Mouse (Mus musculus): ENCODE measurements around the gene Mink1. TPM values are rescaled to one million over a fixed set of nuclear protein-coding genes. Genes with fewer than 3 reads are reported as not detected.
"Not testable (repeated sequence)": the region's sequence is repeated elsewhere in the genome, so short reads cannot be mapped to it uniquely, and the experiment has no call there.

The Mink1 gene
- total and polyA plus RNA-seq, 2 experiments: 11.0 to 51.4 TPM

GRCm38 (mm10) chr11:70566586-70566985, 3.9 kb downstream of the Mink1 start:
- Histone ChIP-seq H3K27ac (replicated peaks; ENCODE audit: insufficient read depth, low read depth, low read length) (no peak overlapping the region), H3K79me2 (ENCODE audit: control insufficient read depth, insufficient read depth, low read length) (peaks cover 46% of the 10 kb centered on the region), H3K4me1 (ENCODE audit: control insufficient read depth, insufficient read depth, low read length) (peaks cover 19% of the 10 kb centered on the region)

GRCm38 (mm10) chr11:70570614-70571013, 7.9 kb downstream of the Mink1 start:
- not testable (repeated sequence) for H3K27ac ChIP-seq (replicated peaks; ENCODE audit: insufficient read depth, low read depth, low read length); H3K4me1 ChIP-seq (ENCODE audit: control insufficient read depth, insufficient read depth, low read length); H3K36me3 ChIP-seq (ENCODE audit: control insufficient read depth, insufficient read depth, low read length); DNase-seq (ENCODE audit: extremely low read depth, low read depth, low spot score); H3K27me3 ChIP-seq (ENCODE audit: control insufficient read depth, insufficient read depth, low read length); H3K4me3 ChIP-seq (ENCODE audit: insufficient read depth, low read depth, low read length); H3K9ac ChIP-seq (ENCODE audit: low read depth, low read length)
- WGBS: 97% methylated on average over 1 of the region's 1 CpGs
- peaks cover 64% of the 10 kb centered on the region for H3K79me2 ChIP-seq (ENCODE audit: control insufficient read depth, insufficient read depth, low read length)

More at GRCm38 (mm10) chr11:70566586-70566985, 3.9 kb downstream of the Mink1 start:
- no peak overlapping the region for H3K9ac ChIP-seq (ENCODE audit: low read depth, low read length)
- no peaks in the 10 kb centered on the region for H3K27me3 ChIP-seq (ENCODE audit: control insufficient read depth, insufficient read depth, low read length)
- 77% methylated on average over 7 of the region's 7 CpGs for WGBS
- H3K36me3 ChIP-seq (ENCODE audit: control insufficient read depth, insufficient read depth, low read length): no peaks in the 10 kb centered on the region
- H3K4me3 ChIP-seq (ENCODE audit: insufficient read depth, low read depth, low read length): no peak overlapping the region
- TF ChIP-seq POLR2A (IDR thresholded peaks at IDR 0.05; ENCODE audit: extremely low read depth, insufficient read depth, low read length): no peak
- no peak for TF ChIP-seq CTCF (IDR thresholded peaks at IDR 0.05; ENCODE audit: low read depth, low read length)
- DNase-seq (ENCODE audit: extremely low read depth, low read depth, low spot score): no peak

- H3K79me2 ChIP-seq (ENCODE audit: control insufficient read depth, insufficient read depth, low read length): peaks cover 66% of the 10 kb centered on the region
- no peaks in the 10 kb centered on the region; the same call in 1 of the 2 replicates for H3K4me1 ChIP-seq (ENCODE audit: control insufficient read depth, insufficient read depth, low read length)
- TF ChIP-seq CTCF (IDR thresholded peaks at IDR 0.05; ENCODE audit: low read depth, low read length) (no peak), POLR2A (IDR thresholded peaks at IDR 0.05; ENCODE audit: extremely low read depth, insufficient read depth, low read length) (no peak)
- H3K36me3 ChIP-seq (ENCODE audit: control insufficient read depth, insufficient read depth, low read length): no peaks in the 10 kb centered on the region; the same call in 1 of the 2 replicates
- H3K9ac ChIP-seq (ENCODE audit: low read depth, low read length): no peak overlapping the region
- no peak overlapping the region for H3K4me3 ChIP-seq (ENCODE audit: insufficient read depth, low read depth, low read length)
- no peak for DNase-seq (ENCODE audit: extremely low read depth, low read depth, low spot score)
- WGBS: 93% methylated on average over 1 of the region's 1 CpGs
- no peaks in the 10 kb centered on the region for H3K27me3 ChIP-seq (ENCODE audit: control insufficient read depth, insufficient read depth, low read length)
- no peak overlapping the region for H3K27ac ChIP-seq (replicated peaks; ENCODE audit: insufficient read depth, low read depth, low read length)
Measured at GRCm38 (mm10) chr11:70571641-70572040, 9.0 kb downstream of the Mink1 start.

GRCm38 (mm10) chr11:70572348-70572902, 9.7 kb downstream of the Mink1 start:
- Histone ChIP-seq H3K36me3 (ENCODE audit: control insufficient read depth, insufficient read depth, low read length) (no peaks in the 10 kb centered on the region; the same call in 1 of the 2 replicates), H3K27me3 (ENCODE audit: control insufficient read depth, insufficient read depth, low read length) (no peaks in the 10 kb centered on the region), H3K4me1 (ENCODE audit: control insufficient read depth, insufficient read depth, low read length) (no peaks in the 10 kb centered on the region; the same call in none of the 2 replicates), H3K4me3 (ENCODE audit: insufficient read depth, low read depth, low read length) (no peak overlapping the region), H3K79me2 (ENCODE audit: control insufficient read depth, insufficient read depth, low read length) (peaks cover 66% of the 10 kb centered on the region), H3K9ac (ENCODE audit: low read depth, low read length) (no peak overlapping the region), H3K27ac (replicated peaks; ENCODE audit: insufficient read depth, low read depth, low read length) (no peak overlapping the region)
- WGBS: 73% methylated on average over 5 of the region's 5 CpGs
- DNase-seq (ENCODE audit: extremely low read depth, low read depth, low spot score): no peak
- TF ChIP-seq POLR2A (IDR thresholded peaks at IDR 0.05; ENCODE audit: extremely low read depth, insufficient read depth, low read length): no peak
- no peak for TF ChIP-seq CTCF (IDR thresholded peaks at IDR 0.05; ENCODE audit: low read depth, low read length)

GRCm38 (mm10) chr11:70573872-70574271, 11.2 kb downstream of the Mink1 start:
- peaks cover 4% of the 10 kb centered on the region for H3K4me1 ChIP-seq (ENCODE audit: control insufficient read depth, insufficient read depth, low read length)

GRCm38 (mm10) chr11:70577201-70577600, 14.5 kb downstream of the Mink1 start:
- Histone ChIP-seq H3K27ac (replicated peaks; ENCODE audit: insufficient read depth, low read depth, low read length) (no peak overlapping the region), H3K36me3 (ENCODE audit: control insufficient read depth, insufficient read depth, low read length) (no peaks in the 10 kb centered on the region; the same call in 1 of the 2 replicates), H3K9ac (ENCODE audit: low read depth, low read length) (no peak overlapping the region), H3K79me2 (ENCODE audit: control insufficient read depth, insufficient read depth, low read length) (peaks cover 52% of the 10 kb centered on the region), H3K27me3 (ENCODE audit: control insufficient read depth, insufficient read depth, low read length) (no peaks in the 10 kb centered on the region), H3K4me3 (ENCODE audit: insufficient read depth, low read depth, low read length) (no peak overlapping the region), H3K4me1 (ENCODE audit: control insufficient read depth, insufficient read depth, low read length) (peaks cover 16% of the 10 kb centered on the region)
- no peak for TF ChIP-seq CTCF (IDR thresholded peaks at IDR 0.05; ENCODE audit: low read depth, low read length)
- TF ChIP-seq POLR2A (IDR thresholded peaks at IDR 0.05; ENCODE audit: extremely low read depth, insufficient read depth, low read length): no peak
- 51% methylated on average over 3 of the region's 3 CpGs for WGBS
- DNase-seq (ENCODE audit: extremely low read depth, low read depth, low spot score): no peak

More at GRCm38 (mm10) chr11:70573872-70574271, 11.2 kb downstream of the Mink1 start:
- H3K9ac ChIP-seq (ENCODE audit: low read depth, low read length): no peak overlapping the region
- peaks cover 65% of the 10 kb centered on the region for H3K79me2 ChIP-seq (ENCODE audit: control insufficient read depth, insufficient read depth, low read length)
- H3K36me3 ChIP-seq (ENCODE audit: control insufficient read depth, insufficient read depth, low read length): no peaks in the 10 kb centered on the region; the same call in 1 of the 2 replicates
- no peak overlapping the region for H3K4me3 ChIP-seq (ENCODE audit: insufficient read depth, low read depth, low read length)
- WGBS: 91% methylated on average over 6 of the region's 6 CpGs
- DNase-seq (ENCODE audit: extremely low read depth, low read depth, low spot score): no peak
- H3K27ac ChIP-seq (replicated peaks; ENCODE audit: insufficient read depth, low read depth, low read length): no peak overlapping the region
- no peaks in the 10 kb centered on the region for H3K27me3 ChIP-seq (ENCODE audit: control insufficient read depth, insufficient read depth, low read length)
- TF ChIP-seq POLR2A (IDR thresholded peaks at IDR 0.05; ENCODE audit: extremely low read depth, insufficient read depth, low read length) (no peak), CTCF (IDR thresholded peaks at IDR 0.05; ENCODE audit: low read depth, low read length) (no peak)
